Mouse (Mus musculus): ENCODE results near the gene Mum1.

Mum1 gene

GRCm38 (mm10) chr10:80264341-80265148 is 38.3 kb downstream of the Mum1 start:
- ChIA-PET CTCF (interaction anchor here in 3 of 4 experiments (0.6 to 1.3 kb wide), 9 partner anchors 8 to 496 kb away, joined by 3 to 5 read pairs (median 3); partner anchors contain the start of gene Mum1 (in 1 of the 3)), POLR2A (interaction anchor here (0.6 to 12.5 kb wide), 36 partner anchors 9 to 412 kb away, joined by 3 to 169 read pairs (median 4); partner anchors contain the start of genes Rps15 (in 4 of the 4), Apc2 (in 2 of the 4), Mum1 (in 2 of the 4) and Csnk1g2 (in 1 of the 4))

DNA sequence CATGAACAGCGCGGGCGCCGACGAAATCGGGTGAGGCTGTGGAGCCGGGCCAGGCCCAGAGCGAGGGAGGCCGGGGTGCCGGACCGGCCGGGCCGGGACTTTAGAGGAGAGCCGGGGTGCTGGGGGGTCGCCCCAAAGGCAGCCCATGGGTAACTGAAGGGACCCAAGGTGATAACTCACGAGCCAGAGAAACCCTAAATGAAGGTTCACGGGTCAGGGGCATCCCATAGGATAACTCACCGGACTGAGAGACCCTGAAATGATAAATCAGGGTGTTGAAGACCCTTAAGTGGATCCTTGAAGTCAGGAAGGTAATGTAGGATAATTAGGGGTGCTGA is 38.9 kb downstream of the Mum1 start:
- ChIA-PET POLR2A (interaction anchor here (0.7 to 12.5 kb wide), 35 partner anchors 9 to 411 kb away, joined by 3 to 169 read pairs (median 4); partner anchors contain the start of genes Rps15 (in 4 of the 4), Apc2 (in 2 of the 4), Mum1 (in 2 of the 4) and Csnk1g2 (in 1 of the 4)), CTCF (interaction anchor here in 2 of 4 experiments (0.6 to 1.3 kb wide), 8 partner anchors 9 to 497 kb away, joined by 3 to 5 read pairs (median 3); partner anchors contain the start of gene Mum1 (in 1 of the 2))

DNA sequence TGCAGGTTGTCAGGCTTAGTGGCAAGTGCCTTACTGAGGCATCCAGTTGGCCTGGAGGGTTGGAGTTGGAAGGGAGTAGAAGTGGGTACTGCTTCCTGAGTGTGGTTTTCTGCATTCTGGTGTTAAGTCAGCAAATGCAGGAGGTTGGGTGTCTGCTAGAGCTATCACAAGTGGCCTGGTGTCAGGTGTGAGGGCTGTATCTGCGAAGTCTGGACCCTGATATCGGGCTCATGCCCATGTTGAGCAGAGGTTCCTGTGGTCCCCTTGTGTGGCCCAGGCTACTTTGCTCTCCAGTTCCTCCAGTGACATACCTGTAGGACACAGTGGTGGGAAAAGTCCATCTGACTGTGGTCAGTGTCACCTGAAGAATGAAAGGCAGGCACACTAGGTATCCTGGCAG is 43.9 kb downstream of the Mum1 start:
- CTCF ChIA-PET = no interaction called here
- POLR2A ChIA-PET = interaction anchor here in 2 of 4 experiments (1.0 to 2.1 kb wide), 8 partner anchors 8 to 103 kb away, joined by 3 to 6 read pairs (median 4); partner anchors contain the start of genes Dazap1 (in 1 of the 2) and Rps15 (in 1 of the 2)

DNA sequence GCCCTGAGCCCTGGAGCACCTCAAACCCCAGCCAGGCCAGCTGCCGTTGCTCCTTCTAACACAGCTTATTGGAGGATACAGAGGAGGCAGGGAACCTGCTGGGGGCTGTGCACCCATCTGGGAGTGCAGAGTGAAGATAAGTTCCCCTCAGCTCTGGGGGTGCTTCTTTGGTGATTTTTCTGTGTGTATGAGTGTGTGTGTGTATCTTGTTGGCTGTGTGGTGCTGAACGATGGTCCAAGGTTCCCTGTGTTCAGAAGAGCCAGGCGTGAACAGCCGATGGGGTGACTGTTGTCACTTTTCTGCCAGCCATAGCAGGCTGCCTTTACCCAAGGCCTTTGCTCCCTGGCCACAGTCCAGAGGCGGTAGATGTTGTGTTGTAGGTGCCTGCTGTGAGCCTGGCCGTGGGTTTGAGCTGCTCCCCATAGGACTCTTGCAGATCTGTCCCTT is 44.5 kb downstream of the Mum1 start:
- ChIA-PET POLR2A (interaction anchor here (0.6 to 9.6 kb wide), 10 partner anchors 8 to 503 kb away, joined by 3 to 87 read pairs (median 4); partner anchors contain the start of genes Rps15 (in 2 of the 4) and Apc2 (in 1 of the 4)), CTCF (no interaction called here)

DNA sequence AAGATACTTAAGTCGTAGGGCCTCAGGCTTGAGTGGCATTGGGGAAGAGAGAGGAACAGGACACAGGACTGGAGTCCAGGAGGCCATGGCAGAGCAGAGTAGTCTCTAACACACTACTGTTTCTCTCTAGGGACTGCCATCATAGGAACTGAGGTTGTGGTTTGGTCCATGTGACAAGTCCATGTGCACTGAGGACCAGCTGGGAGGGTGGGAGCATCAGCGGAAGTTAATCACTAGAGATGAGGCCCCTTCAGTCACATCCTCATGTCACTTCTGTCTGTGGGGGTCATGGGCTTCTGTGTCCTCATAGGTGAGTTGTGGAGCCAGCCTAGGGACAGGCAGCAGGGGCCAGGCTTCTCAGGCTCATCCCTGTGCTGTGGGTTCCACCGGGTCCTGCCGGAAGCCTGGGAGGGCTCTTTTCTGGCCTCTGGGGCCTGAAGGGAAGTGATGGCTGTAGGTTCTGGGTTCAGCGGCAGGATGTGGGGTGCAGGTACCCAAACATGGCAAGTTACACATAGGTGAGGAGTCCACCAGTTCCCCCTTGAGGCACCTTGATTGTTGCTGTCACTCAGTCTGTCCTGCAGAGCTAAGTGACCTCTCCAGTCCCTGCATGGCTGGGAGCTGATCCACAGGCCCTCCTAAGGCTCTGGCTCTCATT is 45.1 kb downstream of the Mum1 start:
- POLR2A ChIA-PET = interaction anchor here (0.6 to 9.6 kb wide), 11 partner anchors 9 to 504 kb away, joined by 3 to 87 read pairs (median 4); partner anchors contain the start of genes Rps15 (in 2 of the 4) and Apc2 (in 1 of the 4)
- CTCF ChIA-PET = no interaction called here

DNA sequence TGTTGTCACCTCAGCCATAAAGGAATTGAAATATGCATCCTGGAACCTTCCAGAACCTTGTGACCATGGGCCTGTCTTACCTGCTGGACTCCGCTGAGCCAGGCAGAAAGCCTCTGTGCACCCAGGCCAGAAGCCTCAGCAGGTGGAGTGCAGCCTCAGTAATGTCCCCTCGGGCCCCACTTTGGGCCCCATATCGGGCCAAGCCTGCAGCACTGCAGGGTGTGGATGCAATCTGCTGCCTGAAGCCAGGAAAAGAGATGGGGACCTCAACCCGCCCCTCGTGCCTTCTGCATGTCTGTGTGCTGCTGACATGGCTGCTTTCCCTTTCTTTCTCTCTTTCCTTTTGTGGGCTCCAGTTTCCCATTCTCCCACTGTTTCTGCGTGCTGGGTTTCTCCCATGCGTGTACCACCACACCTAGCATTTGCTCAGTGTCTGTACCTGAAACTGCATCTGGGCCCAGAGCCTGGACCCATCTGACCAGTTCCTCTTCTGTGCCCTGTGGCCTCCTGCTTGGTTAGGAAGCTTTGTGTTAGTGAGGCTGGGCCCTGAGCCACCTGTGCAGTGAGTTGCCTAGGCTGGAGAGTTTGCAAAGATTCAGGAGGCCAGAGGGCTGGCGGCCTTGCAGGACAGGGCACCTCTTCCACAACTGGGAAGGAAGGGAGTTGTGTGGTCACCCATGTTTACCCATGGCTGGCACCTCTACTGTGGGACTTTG is 45.8 kb downstream of the Mum1 start:
- CTCF ChIA-PET = no interaction called here

GRCm38 (mm10) chr10:80273847-80274246 is 47.6 kb downstream of the Mum1 start:
- CTCF ChIA-PET = interaction anchor here (0.5 to 1.4 kb wide), 9 partner anchors 9 to 106 kb away, joined by 3 to 8 read pairs (median 3); partner anchors contain the start of genes Pcsk4 (in 1 of the 4) and Reep6 (in 1 of the 4)

More for the DNA sequence above, 45.8 kb downstream of the Mum1 start:
- POLR2A ChIA-PET = interaction anchor here in 2 of 4 experiments (0.6 to 9.6 kb wide), 3 partner anchors 10 to 22 kb away, joined by 3 to 87 read pairs (median 15); partner anchors contain the start of genes Apc2 (in 1 of the 2) and Rps15 (in 1 of the 2)

DNA sequence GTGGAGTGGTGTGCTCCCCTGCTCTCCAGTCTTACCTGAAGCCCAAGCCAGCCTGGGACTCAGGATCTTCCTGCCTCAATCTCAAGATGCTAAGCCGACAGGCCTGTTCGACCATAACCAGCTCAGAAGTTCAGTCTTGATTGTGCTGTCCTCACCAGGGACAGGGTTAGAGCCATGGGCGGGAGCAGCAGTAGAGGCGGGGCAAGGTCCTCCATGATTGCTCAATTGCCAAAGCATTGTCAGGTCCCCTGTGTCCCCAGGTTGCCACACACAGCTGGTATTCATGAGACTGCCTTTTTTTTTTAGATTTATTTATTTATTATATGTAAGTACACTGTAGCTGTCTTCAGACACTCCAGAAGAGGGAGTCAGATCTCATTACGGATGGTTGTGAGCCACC is 50.0 kb downstream of the Mum1 start:
- ChIA-PET POLR2A (interaction anchor here in 3 of 4 experiments (0.6 to 9.6 kb wide), 20 partner anchors 9 to 422 kb away, joined by 3 to 119 read pairs (median 4); partner anchors contain the start of genes Apc2 (in 2 of the 3), Rps15 (in 2 of the 3), Dazap1 (in 1 of the 3) and Gamt (in 1 of the 3)), CTCF (interaction anchor here in 2 of 4 experiments (0.6 to 1.1 kb wide), 3 partner anchors 10 to 405 kb away, joined by 3 to 4 read pairs (median 3); partner anchors contain the start of gene Adamtsl5 (in 1 of the 2))

More at GRCm38 (mm10) chr10:80273847-80274246, 47.6 kb downstream of the Mum1 start:
- POLR2A ChIA-PET = interaction anchor here in 3 of 4 experiments (0.5 to 9.6 kb wide), 26 partner anchors 8 to 235 kb away, joined by 3 to 119 read pairs (median 4); partner anchors contain the start of genes Dazap1 (in 3 of the 3), Rps15 (in 3 of the 3), Apc2 (in 2 of the 3) and Cirbp (in 1 of the 3)

- ChIA-PET CTCF (interaction anchor here in 1 of 4 experiments (0.6 to 1.4 kb wide), 3 partner anchors 11 to 80 kb away, joined by 3 to 5 read pairs (median 3); partner anchors contain the start of gene Mum1), POLR2A (interaction anchor here (0.8 to 9.6 kb wide), 16 partner anchors 8 to 110 kb away, joined by 3 to 119 read pairs (median 5); partner anchors contain the start of genes Rps15 (in 4 of the 4), Apc2 (in 2 of the 4), Dazap1 (in 2 of the 4) and Gamt (in 1 of the 4))
Measured at GRCm38 (mm10) chr10:80278390-80278789, 52.2 kb downstream of the Mum1 start.

GRCm38 (mm10) chr10:80279273-80279672 is 53.0 kb downstream of the Mum1 start:
- POLR2A ChIA-PET = interaction anchor here in 3 of 4 experiments (1.0 to 9.6 kb wide), 8 partner anchors 7 to 111 kb away, joined by 3 to 119 read pairs (median 6); partner anchors contain the start of genes Rps15 (in 3 of the 3), Apc2 (in 2 of the 3), Dazap1 (in 2 of the 3) and Gamt (in 1 of the 3)
- CTCF ChIA-PET = interaction anchor here in 2 of 4 experiments (0.7 to 1.4 kb wide), 3 partner anchors 10 to 53 kb away, joined by 3 to 5 read pairs (median 3); partner anchors contain the start of gene Mum1 (in 1 of the 2)

DNA sequence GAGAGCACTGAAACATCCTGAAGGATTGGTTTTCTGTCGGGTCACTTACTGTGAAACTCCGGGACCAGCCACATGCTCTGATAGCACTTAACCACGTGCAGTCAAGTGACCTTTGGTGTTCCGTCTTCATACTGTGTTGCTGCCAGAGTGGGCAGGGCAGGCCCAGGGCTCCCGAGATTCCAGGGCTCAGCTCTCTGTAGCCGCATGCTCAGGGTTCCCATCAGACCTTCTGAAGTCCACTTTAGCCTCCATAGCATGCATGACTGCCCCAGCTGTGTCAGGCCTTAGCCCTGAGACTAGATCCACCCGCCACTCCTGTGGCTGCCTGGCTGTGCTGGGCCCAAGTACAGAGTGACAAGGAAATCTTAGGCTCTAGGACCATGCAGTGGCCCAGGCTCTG is 55.1 kb downstream of the Mum1 start:
- ChIA-PET CTCF (no interaction called here), POLR2A (interaction anchor here in 3 of 4 experiments (0.8 to 8.6 kb wide), 12 partner anchors 8 to 113 kb away, joined by 3 to 119 read pairs (median 4); partner anchors contain the start of genes Apc2 (in 2 of the 3), Dazap1 (in 2 of the 3), Rps15 (in 2 of the 3) and Gamt (in 1 of the 3))

- ChIA-PET CTCF (interaction anchor here in 1 of 4 experiments (1.0 to 1.4 kb wide), 2 partner anchors 68 to 117 kb away, joined by 3 to 5 read pairs; no protein-coding TSS in a partner anchor), POLR2A (interaction anchor here in 3 of 4 experiments (0.7 to 4.1 kb wide), 17 partner anchors 9 to 166 kb away, joined by 3 to 49 read pairs (median 5); partner anchors contain the start of genes Dazap1 (in 2 of the 3), Rps15 (in 2 of the 3), Apc2 (in 1 of the 3) and Gamt (in 1 of the 3))
Measured at GRCm38 (mm10) chr10:80281921-80282371, 55.7 kb downstream of the Mum1 start.

- ChIA-PET POLR2A (interaction anchor here (0.6 to 4.1 kb wide), 24 partner anchors 9 to 167 kb away, joined by 3 to 49 read pairs (median 5); partner anchors contain the start of genes Rps15 (in 3 of the 4), Dazap1 (in 2 of the 4), Pcsk4 (in 2 of the 4) and Reep6 (in 2 of the 4)), CTCF (interaction anchor here in 2 of 4 experiments (0.6 to 1.5 kb wide), 5 partner anchors 9 to 118 kb away, joined by 3 to 5 read pairs (median 3); no protein-coding TSS in a partner anchor)
Measured at GRCm38 (mm10) chr10:80282481-80283441, 56.5 kb downstream of the Mum1 start.

- CTCF ChIA-PET = interaction anchor here in 2 of 4 experiments (0.6 to 0.9 kb wide), 3 partner anchors 10 to 88 kb away, joined by 3 to 4 read pairs (median 4); no protein-coding TSS in a partner anchor
Measured at GRCm38 (mm10) chr10:80285222-80286070, 59.2 kb downstream of the Mum1 start.

More at GRCm38 (mm10) chr10:80285222-80286070, 59.2 kb downstream of the Mum1 start:
- POLR2A ChIA-PET = interaction anchor here (0.7 to 3.2 kb wide), 18 partner anchors 7 to 200 kb away, joined by 3 to 11 read pairs (median 4); partner anchors contain the start of genes Apc2 (in 2 of the 4), Gamt (in 2 of the 4) and Dazap1 (in 1 of the 4)
